Comparison of ENCODE assay signal across 18 mouse cellular contexts in the genomic region with DNA sequence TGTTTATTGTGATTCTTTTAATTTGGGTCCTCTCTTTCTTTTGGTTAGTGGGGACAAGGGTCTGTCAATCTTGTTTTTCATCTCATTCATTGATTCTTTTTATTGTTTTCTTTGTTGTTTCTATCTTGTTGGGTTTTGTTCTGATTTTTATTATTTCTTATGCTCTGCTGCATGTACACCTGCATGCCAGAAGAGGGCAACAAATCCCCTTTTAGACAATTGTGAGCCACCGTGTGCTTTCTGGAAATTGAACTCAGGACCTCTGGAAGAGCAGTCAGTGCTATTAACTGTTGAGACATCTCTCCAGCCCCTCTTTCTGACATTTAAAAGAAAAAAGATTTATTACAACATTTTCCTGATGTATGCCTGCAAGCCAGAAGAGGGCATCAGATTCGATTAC. TPM values are rescaled to one million over a fixed set of nuclear protein-coding genes. Genes with fewer than 3 reads are reported as not detected.
DNase-seq lines count a peak whose midpoint lies in the region; TF ChIP-seq lines count a peak whose summit lies in the region.
"Had no signal": no experiment of that assay in that cellular context is flagged by ENCODE, and none has a peak within 500 bp of the region (broad histone marks: within the 10 kb centered on the region; RNA-seq: fewer than 3 reads in every experiment).

No protein-coding gene starts in this region.

- H3K4me3 ChIP-seq in layer of hippocampus, adult 2 months: no peak overlapping the region
- H3K4me3 ChIP-seq: heart, embryonic 10.5 days; liver, embryonic 13.5 days; midbrain, embryonic 12.5 days had no signal

- peak; percentile 1 for DNase-seq in embryo, embryonic 11 days
- DNase-seq in embryo, embryonic 9.5 days (ENCODE audit: extremely low spot score): no peak
- no peak for DNase-seq in layer of hippocampus, adult 2 months (ENCODE audit: low spot score in 2 of 2)
- no peak for DNase-seq in layer of hippocampus, postnatal 25 days (ENCODE audit: extremely low spot score in 1 of 2, low spot score in 1 of 2)
- peak; percentile 32 for DNase-seq in CD4-positive, CD25-positive, alpha-beta regulatory T cell, adult 2 months (ENCODE audit: low read depth, low spot score)
- DNase-seq in ZHBTc4 (ENCODE audit: low read depth, low spot score): peak; percentile 4
- no peak for DNase-seq in right cerebral cortex, postnatal 25 days
- DNase-seq in frontal cortex, adult 2 months (ENCODE audit: extremely low spot score in 1 of 2, low spot score in 1 of 2): no peak
- DNase-seq: B cell, adult 2 months; cerebellum, adult 11-12 months; gastrocnemius, postnatal 25 days; heart, postnatal 4 days; kidney, postnatal 10 days; liver, embryonic 13.5 days; lung, postnatal 4 days; right cerebral cortex, postnatal 14 days had no signal

- H3K27ac ChIP-seq in layer of hippocampus, adult 2 months: no peak overlapping the region
- H3K27ac ChIP-seq: heart, embryonic 10.5 days; liver, embryonic 13.5 days; midbrain, embryonic 12.5 days had no signal

- TF ChIP-seq CTCF in layer of hippocampus, adult 2 months (conservative IDR thresholded peaks at IDR 0.05): peak; percentile 71

RNA-seq across cellular contexts. Expression of a gene that starts 25.8 kb away (rescaled TPM):
- 10 to 100 TPM; 40.0 to 49.1 TPM for total RNA-seq in layer of hippocampus, adult 2 months (2021)
- total RNA-seq in layer of hippocampus, postnatal 25 days (2021): 10 to 100 TPM; 46.3 to 53.1 TPM
- 82.4 and 95.9 TPM in 2 replicates for polyA plus RNA-seq in frontal cortex, adult 2 months (2012; rRNA removed)

RNA-seq across cellular contexts. Expression of a gene that starts 53.0 kb away (rescaled TPM):
- 1 to 10 TPM; 3.4 TPM for total RNA-seq in layer of hippocampus, adult 2 months (2021)
- total RNA-seq in layer of hippocampus, postnatal 25 days (2021): 1 to 10 TPM; 3.8 to 4.3 TPM
- 2.6 and 3.5 TPM in 2 replicates for polyA plus RNA-seq in frontal cortex, adult 2 months (2012; rRNA removed)

Comparison
In these comparisons a context has a peak if more than half of its experiments do, and no peak if none do; other contexts are left out.
1. DNase-seq: peak in embryo, embryonic 11 days (single experiment), CD4-positive, CD25-positive, alpha-beta regulatory T cell, adult 2 months (single experiment) and ZHBTc4 (single experiment); none in embryo, embryonic 9.5 days (single experiment), layer of hippocampus, adult 2 months (0 of 2), layer of hippocampus, postnatal 25 days (0 of 2), right cerebral cortex, postnatal 25 days (single experiment) and frontal cortex, adult 2 months (0 of 2).